Mouse (Mus musculus): ENCODE results near the gene Cux1. TPM values are rescaled to one million over a fixed set of nuclear protein-coding genes. Genes with fewer than 3 reads are reported as not detected.

Cux1 gene
- polyA plus RNA-seq, 1 experiment from 2014 or later = 130 TPM

DNA sequence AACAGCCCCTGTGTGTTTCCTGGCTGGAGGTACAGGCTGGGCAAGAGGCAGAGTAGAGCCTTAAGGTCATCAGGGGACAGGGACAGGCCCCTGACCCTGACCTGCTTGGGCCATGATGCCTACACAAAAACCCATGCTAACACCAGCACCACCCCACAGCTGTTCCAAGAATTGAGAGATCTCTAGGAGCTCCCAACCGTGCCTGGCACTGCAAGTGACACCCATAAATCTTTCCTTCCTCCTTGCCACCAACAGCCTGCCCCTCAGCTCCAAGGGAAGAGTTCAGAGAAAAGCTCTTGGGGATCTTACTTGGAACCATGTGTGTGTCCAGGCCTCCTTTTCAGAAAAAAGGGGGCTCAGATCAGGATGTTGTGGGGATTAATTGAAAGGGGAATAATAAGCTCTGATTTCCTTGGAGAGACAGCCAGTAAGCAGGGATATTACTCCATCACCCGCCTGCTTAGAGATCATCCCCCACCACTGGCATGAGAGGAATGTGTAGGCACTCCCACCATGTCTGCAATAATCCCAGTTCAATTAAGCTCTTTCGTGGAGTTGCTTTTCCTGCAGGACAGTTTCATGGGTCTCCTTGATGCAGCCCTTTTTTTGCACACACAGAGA lies 44.3 kb downstream of the Cux1 start:
- no peaks in the 10 kb centered on the region for H3K27me3 ChIP-seq (ENCODE audit: control insufficient read depth, insufficient read depth, low read length)
- ATAC-seq (ENCODE audit: low FRiP score) (no peak), DNase-seq (ENCODE audit: low spot score, missing footprints) (peak; percentile 72)
- no peak overlapping the region for H3K4me3 ChIP-seq (ENCODE audit: low read depth, low read length)
- no peaks in the 10 kb centered on the region for H3K9me3 ChIP-seq (ENCODE audit: control insufficient read depth, low read length)
- 0 out of 2 replicates have a peak, but pooled peaks cover 2% of the 10 kb centered on the region for H3K4me1 ChIP-seq (ENCODE audit: control insufficient read depth, insufficient read depth, low read length)
- H3K36me3 ChIP-seq (ENCODE audit: control insufficient read depth, insufficient read depth, low read length) = no peaks in the 10 kb centered on the region
- no peak overlapping the region for H3K9ac ChIP-seq (ENCODE audit: low read length)
- no peak overlapping the region for H3K4me2 ChIP-seq
- WGBS = 19% methylated on average over 3 of the region's 3 CpGs
- H3K27ac ChIP-seq (ENCODE audit: low read depth, low read length) = no peak overlapping the region

DNA sequence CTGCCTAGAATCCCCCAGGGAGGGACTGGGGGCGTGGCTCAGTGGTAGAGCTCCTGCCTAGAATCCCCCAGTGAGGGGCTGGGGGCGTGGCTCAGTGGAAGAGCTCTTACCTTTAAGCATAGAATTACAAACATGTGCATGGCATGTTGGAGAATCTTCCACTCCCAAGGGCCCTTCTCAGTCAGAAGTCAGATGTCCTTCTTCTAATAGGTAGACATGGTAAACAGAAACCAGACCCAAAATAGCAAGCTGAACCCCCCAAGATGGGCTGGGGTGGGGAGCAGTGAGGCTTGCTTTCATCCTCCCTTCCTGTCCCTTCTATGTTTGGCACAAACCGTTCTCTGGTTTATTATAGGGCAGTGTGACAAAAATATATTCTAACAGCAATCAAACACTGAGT lies 45.6 kb downstream of the Cux1 start:
- 91% methylated on average over 3 of the region's 3 CpGs for WGBS
- H3K4me3 ChIP-seq (ENCODE audit: low read depth, low read length) = no peak overlapping the region
- ATAC-seq (ENCODE audit: low FRiP score) = no peak

DNA sequence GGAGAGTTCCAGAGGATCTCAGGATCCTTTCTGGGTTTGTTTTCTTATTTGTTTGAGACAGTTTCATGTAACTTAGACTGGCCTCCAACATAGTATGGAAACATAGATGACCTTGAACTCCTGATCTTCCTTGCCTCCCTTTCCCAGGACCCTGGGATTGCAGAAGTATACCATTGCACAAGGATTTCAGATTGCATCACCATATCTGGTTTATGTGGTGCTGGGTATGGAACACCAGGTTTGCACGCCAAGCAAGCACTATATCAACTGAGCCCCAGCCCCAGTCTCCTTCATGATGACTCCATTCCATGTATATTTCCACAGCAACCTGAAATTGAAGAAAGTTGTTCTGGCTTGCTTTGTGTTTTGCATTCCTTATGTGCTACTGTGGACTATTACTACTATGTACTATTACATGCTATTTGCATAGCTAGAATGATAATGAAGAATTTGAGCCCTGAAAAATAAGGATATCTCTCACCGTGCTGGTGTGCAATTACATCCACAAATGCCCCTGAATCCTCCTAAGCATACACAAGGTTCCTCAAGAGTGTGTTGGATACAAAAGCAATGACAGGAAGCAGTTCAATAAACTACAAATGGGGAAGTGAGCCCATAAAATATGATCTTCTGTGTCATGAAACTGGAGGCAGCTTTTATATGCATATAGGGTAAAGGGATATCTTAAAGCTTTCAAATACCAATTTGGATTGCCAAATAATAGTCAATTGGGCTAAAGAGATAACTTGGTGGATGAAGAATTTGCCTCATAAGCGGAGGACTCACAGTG lies 48.4 kb downstream of the Cux1 start:
- ATAC-seq (ENCODE audit: low FRiP score) (no peak), DNase-seq (ENCODE audit: low spot score, missing footprints) (no peak)
- Histone ChIP-seq H3K9me3 (ENCODE audit: control insufficient read depth, low read length) (no peaks in the 10 kb centered on the region), H3K27ac (ENCODE audit: low read depth, low read length) (no peak overlapping the region), H3K4me1 (ENCODE audit: control insufficient read depth, insufficient read depth, low read length) (no peaks in the 10 kb centered on the region), H3K36me3 (ENCODE audit: control insufficient read depth, insufficient read depth, low read length) (no peaks in the 10 kb centered on the region), H3K27me3 (ENCODE audit: control insufficient read depth, insufficient read depth, low read length) (no peaks in the 10 kb centered on the region), H3K4me2 (no peak overlapping the region), H3K9ac (ENCODE audit: low read length) (no peak overlapping the region), H3K4me3 (ENCODE audit: low read depth, low read length) (no peak overlapping the region)
- WGBS = 92% methylated on average over 3 of the region's 3 CpGs

More for the DNA sequence above, 45.6 kb downstream of the Cux1 start:
- Histone ChIP-seq H3K27me3 (ENCODE audit: control insufficient read depth, insufficient read depth, low read length) (no peaks in the 10 kb centered on the region), H3K4me1 (ENCODE audit: control insufficient read depth, insufficient read depth, low read length) (0 out of 2 replicates have a peak, but pooled peaks cover 2% of the 10 kb centered on the region), H3K9me3 (ENCODE audit: control insufficient read depth, low read length) (no peaks in the 10 kb centered on the region), H3K4me2 (no peak overlapping the region), H3K36me3 (ENCODE audit: control insufficient read depth, insufficient read depth, low read length) (no peaks in the 10 kb centered on the region), H3K27ac (ENCODE audit: low read depth, low read length) (no peak overlapping the region), H3K9ac (ENCODE audit: low read length) (no peak overlapping the region)
- peak; percentile 28 for DNase-seq (ENCODE audit: low spot score, missing footprints)

DNA sequence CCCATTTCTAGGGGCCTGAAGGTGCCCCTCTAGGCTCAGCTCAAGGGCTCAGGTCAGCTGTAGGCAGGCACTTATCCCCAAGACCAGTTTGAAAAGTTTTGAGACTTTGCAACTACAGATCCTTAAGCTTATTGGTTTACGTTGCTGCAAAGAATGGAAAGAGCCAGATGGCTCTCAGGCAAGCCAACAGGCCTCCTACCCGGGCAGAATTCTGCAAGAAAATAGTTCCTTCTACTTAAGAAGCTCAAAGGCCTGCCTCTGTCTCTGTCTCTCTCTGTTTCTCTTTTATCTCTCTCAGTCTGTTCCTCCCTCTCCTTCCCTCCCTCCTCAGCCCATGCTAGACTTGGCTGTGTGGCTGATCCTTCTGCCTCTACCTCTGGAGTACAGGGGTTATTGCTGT lies 49.8 kb downstream of the Cux1 start:
- Histone ChIP-seq H3K9me3 (ENCODE audit: control insufficient read depth, low read length) (no peaks in the 10 kb centered on the region), H3K27ac (ENCODE audit: low read depth, low read length) (no peak overlapping the region), H3K36me3 (ENCODE audit: control insufficient read depth, insufficient read depth, low read length) (no peaks in the 10 kb centered on the region), H3K27me3 (ENCODE audit: control insufficient read depth, insufficient read depth, low read length) (no peaks in the 10 kb centered on the region), H3K4me1 (ENCODE audit: control insufficient read depth, insufficient read depth, low read length) (no peaks in the 10 kb centered on the region), H3K4me2 (no peak overlapping the region), H3K4me3 (ENCODE audit: low read depth, low read length) (no peak overlapping the region), H3K9ac (ENCODE audit: low read length) (no peak overlapping the region)
- WGBS = 48% methylated on average over 2 of the region's 2 CpGs
- no peak for ATAC-seq (ENCODE audit: low FRiP score)
- DNase-seq (ENCODE audit: low spot score, missing footprints) = no peak

DNA sequence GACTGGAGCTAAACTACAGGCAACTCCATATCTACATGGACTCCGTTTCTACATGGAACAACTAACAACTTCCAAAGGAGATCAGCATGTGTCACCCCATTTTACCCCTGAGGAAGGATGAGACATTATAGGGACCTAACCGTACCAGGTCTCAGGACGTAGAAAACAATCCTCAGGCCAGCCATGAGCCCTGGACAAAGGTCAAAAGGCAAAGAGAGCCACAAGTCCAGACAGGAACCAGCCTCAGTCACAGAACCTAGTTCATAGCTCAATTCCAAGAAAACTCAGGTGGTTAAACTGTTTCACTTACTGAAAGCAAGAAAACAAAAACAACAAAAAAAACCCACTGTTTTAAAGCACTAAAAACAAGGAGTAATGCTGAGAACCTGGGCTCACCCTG lies 50.7 kb downstream of the Cux1 start:
- DNase-seq (ENCODE audit: low spot score, missing footprints) (no peak), ATAC-seq (ENCODE audit: low FRiP score) (no peak)
- H3K9me3 ChIP-seq (ENCODE audit: control insufficient read depth, low read length) = no peaks in the 10 kb centered on the region
- no peak overlapping the region for H3K4me3 ChIP-seq (ENCODE audit: low read depth, low read length)
- H3K9ac ChIP-seq (ENCODE audit: low read length) = no peak overlapping the region
- no peaks in the 10 kb centered on the region for H3K36me3 ChIP-seq (ENCODE audit: control insufficient read depth, insufficient read depth, low read length)
- WGBS = 88% methylated on average over 3 of the region's 3 CpGs
- no peaks in the 10 kb centered on the region for H3K4me1 ChIP-seq (ENCODE audit: control insufficient read depth, insufficient read depth, low read length)
- H3K4me2 ChIP-seq = no peak overlapping the region
- no peak overlapping the region for H3K27ac ChIP-seq (ENCODE audit: low read depth, low read length)
- no peaks in the 10 kb centered on the region for H3K27me3 ChIP-seq (ENCODE audit: control insufficient read depth, insufficient read depth, low read length)

DNA sequence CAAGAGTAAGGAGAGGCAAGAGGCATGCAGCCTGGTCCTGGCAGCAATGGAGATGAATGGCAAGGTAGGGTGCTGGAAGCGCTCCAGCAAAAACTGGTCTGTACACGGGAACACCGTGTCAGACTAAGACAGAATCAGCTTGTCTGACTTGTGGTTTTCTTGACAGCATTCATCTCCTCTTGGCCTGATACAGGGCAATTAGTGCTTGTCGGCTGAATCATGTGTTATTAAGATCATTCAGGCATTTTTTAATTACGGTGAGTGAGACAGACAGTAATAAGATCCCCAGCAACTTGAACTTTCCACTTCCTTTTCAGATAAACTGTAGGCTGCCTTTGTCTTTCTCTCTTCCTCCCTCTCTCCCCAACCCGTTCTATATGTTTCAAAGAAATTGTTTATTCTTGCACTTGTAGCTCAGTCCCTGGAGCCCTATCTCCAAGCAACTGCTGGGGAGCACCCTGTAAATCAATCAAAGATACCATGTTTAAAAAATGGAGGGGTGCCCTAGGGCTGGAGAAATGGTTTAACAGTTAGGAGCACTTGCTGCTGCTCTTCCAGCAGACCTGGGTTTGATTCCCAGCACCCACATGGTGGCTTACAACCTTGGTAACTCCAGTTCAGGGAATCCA lies 53.1 kb downstream of the Cux1 start:
- Histone ChIP-seq H3K27ac (ENCODE audit: low read depth, low read length) (no peak overlapping the region), H3K4me3 (ENCODE audit: low read depth, low read length) (no peak overlapping the region), H3K9ac (ENCODE audit: low read length) (no peak overlapping the region), H3K4me1 (ENCODE audit: control insufficient read depth, insufficient read depth, low read length) (no peaks in the 10 kb centered on the region), H3K9me3 (ENCODE audit: control insufficient read depth, low read length) (no peaks in the 10 kb centered on the region), H3K4me2 (no peak overlapping the region), H3K27me3 (ENCODE audit: control insufficient read depth, insufficient read depth, low read length) (no peaks in the 10 kb centered on the region), H3K36me3 (ENCODE audit: control insufficient read depth, insufficient read depth, low read length) (no peaks in the 10 kb centered on the region)
- no peak for ATAC-seq (ENCODE audit: low FRiP score)
- 88% methylated on average over 6 of the region's 6 CpGs for WGBS
- DNase-seq (ENCODE audit: low spot score, missing footprints) = no peak

DNA sequence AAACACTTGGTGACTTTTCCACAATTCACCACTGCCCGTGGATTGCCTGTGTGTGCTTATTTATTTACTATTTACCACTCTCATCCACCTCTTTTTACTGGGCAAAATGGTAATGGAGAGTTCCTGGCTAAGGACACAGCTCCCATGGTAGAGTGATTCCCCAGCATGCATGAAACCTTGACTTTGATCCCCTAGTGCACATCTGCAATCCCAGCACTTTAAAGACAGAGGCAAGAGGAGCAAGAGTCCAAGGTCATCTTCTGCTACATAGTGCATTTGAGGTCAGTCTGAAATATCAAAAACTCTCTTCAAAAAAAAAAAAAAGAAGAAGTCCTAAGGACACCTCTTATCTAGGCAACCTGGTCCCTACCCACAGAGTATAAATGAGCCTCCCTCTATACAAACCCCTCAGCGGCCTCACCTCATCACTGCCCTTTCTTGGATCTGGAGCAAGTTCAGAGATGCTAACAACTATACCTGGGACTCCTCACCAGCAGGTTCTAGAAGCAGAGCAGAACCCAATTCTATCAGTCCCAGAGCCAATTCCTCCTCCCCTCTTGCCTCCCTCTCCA lies 55.1 kb downstream of the Cux1 start:
- no peaks in the 10 kb centered on the region for H3K9me3 ChIP-seq (ENCODE audit: control insufficient read depth, low read length)
- DNase-seq (ENCODE audit: low spot score, missing footprints) (no peak), ATAC-seq (ENCODE audit: low FRiP score) (no peak)
- no peak overlapping the region for H3K4me3 ChIP-seq (ENCODE audit: low read depth, low read length)
- no peak overlapping the region for H3K27ac ChIP-seq (ENCODE audit: low read depth, low read length)
- H3K4me1 ChIP-seq (ENCODE audit: control insufficient read depth, insufficient read depth, low read length) = no peaks in the 10 kb centered on the region
- H3K36me3 ChIP-seq (ENCODE audit: control insufficient read depth, insufficient read depth, low read length) = no peaks in the 10 kb centered on the region
- WGBS = 93% methylated on average over 2 of the region's 2 CpGs
- no peak overlapping the region for H3K9ac ChIP-seq (ENCODE audit: low read length)
- H3K4me2 ChIP-seq = no peak overlapping the region
- H3K27me3 ChIP-seq (ENCODE audit: control insufficient read depth, insufficient read depth, low read length) = no peaks in the 10 kb centered on the region

DNA sequence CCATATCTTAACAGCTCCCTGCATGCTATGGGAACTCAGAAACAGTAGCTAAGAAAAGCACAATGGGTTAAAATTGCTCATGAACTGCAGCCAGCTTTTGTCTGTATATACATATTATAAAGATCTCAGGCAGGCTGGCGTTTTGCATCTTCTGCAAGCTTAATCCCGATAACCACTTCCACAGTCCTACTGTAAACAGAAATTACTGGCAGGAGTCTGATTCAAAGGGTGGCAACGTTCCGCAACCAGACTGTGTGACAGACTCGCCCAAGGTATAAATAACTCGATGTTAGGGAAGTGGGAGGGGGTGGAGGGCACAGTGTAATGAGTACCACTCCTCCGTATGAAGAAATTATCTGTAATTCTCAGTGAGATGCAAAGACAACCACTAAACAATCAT lies 55.9 kb downstream of the Cux1 start:
- Histone ChIP-seq H3K27ac (ENCODE audit: low read depth, low read length) (no peak overlapping the region), H3K9me3 (ENCODE audit: control insufficient read depth, low read length) (no peaks in the 10 kb centered on the region), H3K4me2 (no peak overlapping the region), H3K27me3 (ENCODE audit: control insufficient read depth, insufficient read depth, low read length) (no peaks in the 10 kb centered on the region), H3K9ac (ENCODE audit: low read length) (no peak overlapping the region), H3K4me1 (ENCODE audit: control insufficient read depth, insufficient read depth, low read length) (no peaks in the 10 kb centered on the region), H3K4me3 (ENCODE audit: low read depth, low read length) (no peak overlapping the region), H3K36me3 (ENCODE audit: control insufficient read depth, insufficient read depth, low read length) (no peaks in the 10 kb centered on the region)
- no peak for ATAC-seq (ENCODE audit: low FRiP score)
- DNase-seq (ENCODE audit: low spot score, missing footprints) = no peak
- WGBS = 87% methylated on average over 7 of the region's 7 CpGs

DNA sequence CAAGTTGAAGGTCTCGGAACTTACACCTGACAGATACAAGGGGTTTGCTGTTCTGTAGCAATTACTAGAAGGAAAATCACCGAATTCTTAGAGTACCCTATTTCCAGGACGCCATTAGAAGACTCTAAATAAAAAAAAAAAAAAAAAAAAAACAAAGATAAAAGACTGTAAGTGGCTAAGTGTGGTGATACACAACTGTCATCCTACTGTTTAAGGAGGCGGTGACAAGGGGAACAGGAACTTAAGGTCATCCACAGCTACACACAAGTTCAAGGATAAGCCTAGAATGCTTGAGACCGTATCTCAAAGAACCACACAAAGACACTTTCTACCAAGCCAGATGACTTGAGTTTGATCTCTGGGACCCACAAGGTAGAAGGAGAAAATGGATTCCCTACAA lies 56.7 kb downstream of the Cux1 start:
- no peaks in the 10 kb centered on the region for H3K36me3 ChIP-seq (ENCODE audit: control insufficient read depth, insufficient read depth, low read length)

More for the DNA sequence above, 56.7 kb downstream of the Cux1 start:
- Histone ChIP-seq H3K9ac (ENCODE audit: low read length) (no peak overlapping the region), H3K27ac (ENCODE audit: low read depth, low read length) (no peak overlapping the region), H3K27me3 (ENCODE audit: control insufficient read depth, insufficient read depth, low read length) (no peaks in the 10 kb centered on the region), H3K4me3 (ENCODE audit: low read depth, low read length) (no peak overlapping the region), H3K9me3 (ENCODE audit: control insufficient read depth, low read length) (no peaks in the 10 kb centered on the region), H3K4me1 (ENCODE audit: control insufficient read depth, insufficient read depth, low read length) (no peaks in the 10 kb centered on the region), H3K4me2 (no peak overlapping the region)
- 96% methylated on average over 5 of the region's 5 CpGs for WGBS
- no peak for ATAC-seq (ENCODE audit: low FRiP score)
- DNase-seq (ENCODE audit: low spot score, missing footprints) = no peak

Data from midbrain, embryonic 11.5 days (tissue).